Mouse (Mus musculus) limb, embryonic 14.5 days (tissue): ENCODE measurements around the gene Hoxc5. TPM values are rescaled to one million over a fixed set of nuclear protein-coding genes. Genes with fewer than 3 reads are reported as not detected.

Experiments
- ATAC-seq: fragments of 200-750 bp; cut with Nextera tagmentation; 2 replicates; pipeline ENCODE4 v1.8.0; 2017; ENCODE audit warnings: low read depth, moderate number of reproducible peaks, moderate TSS enrichment; ENCODE audit not compliant: low FRiP score
- DNase-seq: peaks from one replicate; pipeline ENCODE4 v3.0.0-alpha.2; 2015; ENCODE audit warnings: low spot score
- H3K27ac ChIP-seq: fragments of 300-500 bp; sonication (generic); replicated peaks from 2 replicates; pipeline ENCODE4 v1.5.1; 2014; ENCODE audit warnings: low read depth, mild to moderate bottlenecking, low read length, moderate library complexity, mixed read lengths
- H3K27me3 ChIP-seq: fragments of 300-500 bp; sonication (generic); 2 replicates; pipeline ENCODE4 v1.6.1; 2014; ENCODE audit warnings: low read length, mixed read lengths; ENCODE audit not compliant: control insufficient read depth, insufficient read depth
- H3K36me3 ChIP-seq: fragments of 300-500 bp; sonication (generic); 2 replicates; pipeline ENCODE4 v1.6.1; 2014; ENCODE audit warnings: mild to moderate bottlenecking, low read length, moderate library complexity, mixed read lengths; ENCODE audit not compliant: control insufficient read depth, insufficient read depth
- H3K4me1 ChIP-seq: fragments of 300-500 bp; sonication (generic); 2 replicates; pipeline ENCODE4 v1.6.1; 2014; ENCODE audit warnings: antibody characterized with exemption, low read length, mixed read lengths; ENCODE audit not compliant: control insufficient read depth, insufficient read depth
- H3K4me2 ChIP-seq: fragments of 300-500 bp; sonication (generic); replicated peaks from 2 replicates; pipeline ENCODE4 v1.6.1; 2014; ENCODE audit warnings: low read depth, mild to moderate bottlenecking, low read length, moderate library complexity; ENCODE audit not compliant: severe bottlenecking
- H3K4me3 ChIP-seq: fragments of 300-500 bp; sonication (generic); replicated peaks from 2 replicates; pipeline ENCODE4 v1.5.1; 2014; ENCODE audit warnings: low read length
- H3K9ac ChIP-seq: fragments of 300-500 bp; sonication (generic); 2 replicates; pipeline ENCODE4 v1.6.1; 2014; ENCODE audit warnings: mild to moderate bottlenecking, low read depth, low read length, moderate library complexity; ENCODE audit not compliant: severe bottlenecking
- H3K9me3 ChIP-seq: fragments of 300-500 bp; sonication (generic); 2 replicates; pipeline ENCODE4 v1.6.1; 2016; ENCODE audit warnings: low read length; ENCODE audit not compliant: control insufficient read depth
- POLR2A ChIP-seq: fragments of 200-500 bp; IDR thresholded peaks from 2 replicates; pipeline ENCODE4 v1.8.0; 2012; ENCODE audit warnings: inconsistent platforms, mild to moderate bottlenecking, moderate library complexity, borderline replicate concordance; ENCODE audit not compliant: insufficient read depth, insufficient read length; ENCODE audit errors: extremely low read depth
- WGBS: fragments of 180-500 bp; shearing (Covaris S2); extraction: QIAGEN DNeasy Blood & Tissue Kit; methylation state at CpG from one replicate; pipeline ENCODE4 v1.1.7; 2014; 5-methylcytosine and 5-hydroxymethylcytosine counted together
- polyA plus RNA-seq, 2 experiments: library from polyadenylated mRNA; depleted of rRNA in 1 of 2; stranded (reverse) in 1 of 2; unstranded in 1 of 2; fragments of >200 nt; fragmentation: Nextera tagmentation in 1 of 2; extraction: Ambion mirVana in 1 of 2; gene quantifications; 2 replicates each; pipeline versions ENCODE4 v1.2.1 to v1.2.3; 2012 to 2014

Gene Hoxc5
- polyA plus RNA-seq, 2 experiments: 3.5 to 9.0 TPM

- Histone ChIP-seq H3K27me3 (peaks cover 96% of the 10 kb centered on the region), H3K4me3 (peak overlapping the region; percentile 34), H3K27ac (no peak overlapping the region), H3K36me3 (no peaks in the 10 kb centered on the region), H3K4me2 (peak overlapping the region; percentile 53), H3K9ac (peak overlapping the region; percentile 60), H3K9me3 (no peaks in the 10 kb centered on the region), H3K4me1 (peaks cover 5% of the 10 kb centered on the region)
- 0 out of 2 replicates have a peak, but pooled peaks have one; percentile 9 for TF ChIP-seq POLR2A
- under 1% methylated on average over 42 of the region's 53 CpGs for WGBS
- DNase-seq (no peak), ATAC-seq (no peak)
Measured at GRCm38 (mm10) chr15:102942739-102943467, 24.3 kb upstream of the Hoxc5 start.

DNA sequence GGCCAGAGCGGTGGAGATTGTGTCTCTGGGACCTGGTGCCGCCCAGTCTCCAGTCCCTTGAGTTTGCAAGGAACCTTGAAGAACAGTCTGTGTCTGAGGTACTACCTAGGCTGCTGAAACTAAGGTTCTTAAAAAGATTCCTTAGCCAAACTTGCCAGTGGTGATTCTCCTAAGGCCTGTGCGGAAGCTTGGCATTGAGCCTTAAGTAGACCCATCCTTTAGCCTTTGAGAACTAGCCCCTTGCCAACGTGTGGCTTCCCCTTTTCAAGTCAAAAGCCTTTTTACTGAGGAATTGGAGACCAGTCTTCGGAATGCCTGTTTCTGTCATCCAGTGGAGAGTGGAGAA lies 23.8 kb upstream of the Hoxc5 start:
- ATAC-seq (no peak), DNase-seq (no peak)
- Histone ChIP-seq H3K4me1 (peaks cover 5% of the 10 kb centered on the region), H3K4me3 (peak overlapping the region; percentile 34), H3K36me3 (no peaks in the 10 kb centered on the region), H3K9ac (peak overlapping the region; percentile 60), H3K27me3 (peaks cover 96% of the 10 kb centered on the region), H3K4me2 (peak overlapping the region; percentile 53), H3K27ac (no peak overlapping the region), H3K9me3 (no peaks in the 10 kb centered on the region)
- 9% methylated on average over 5 of the region's 5 CpGs for WGBS
- no peak for TF ChIP-seq POLR2A

- H3K9me3 ChIP-seq: no peaks in the 10 kb centered on the region
- no peak overlapping the region; the same call in 1 of the 2 replicates for H3K9ac ChIP-seq
- 11% methylated on average over 22 of the region's 22 CpGs for WGBS
- no peak for ATAC-seq
- H3K4me2 ChIP-seq: peak overlapping the region; percentile 21
- no peak overlapping the region; the same call in 1 of the 2 replicates for H3K4me3 ChIP-seq
- H3K27ac ChIP-seq: no peak overlapping the region
- no peaks in the 10 kb centered on the region for H3K36me3 ChIP-seq
- no peaks in the 10 kb centered on the region for H3K4me1 ChIP-seq
- H3K27me3 ChIP-seq: peaks cover 96% of the 10 kb centered on the region
- TF ChIP-seq POLR2A: no peak
- no peak for DNase-seq
Measured at GRCm38 (mm10) chr15:102945185-102946077, 21.8 kb upstream of the Hoxc5 start.

- peak overlapping the region; percentile 8 for H3K4me2 ChIP-seq
- H3K9ac ChIP-seq: no peak overlapping the region
- no peak for DNase-seq
- peak overlapping the region; percentile 15; the same call in 1 of the 2 replicates for H3K27ac ChIP-seq
- TF ChIP-seq POLR2A: no peak
- H3K36me3 ChIP-seq: no peaks in the 10 kb centered on the region
- peaks cover 90% of the 10 kb centered on the region for H3K27me3 ChIP-seq
- peak overlapping the region; percentile 13; the same call in 1 of the 2 replicates for H3K4me3 ChIP-seq
- H3K4me1 ChIP-seq: no peaks in the 10 kb centered on the region
- no peak for ATAC-seq
- 2% methylated on average over 9 of the region's 9 CpGs for WGBS
- H3K9me3 ChIP-seq: no peaks in the 10 kb centered on the region
Measured at GRCm38 (mm10) chr15:102947276-102947675, 20.0 kb upstream of the Hoxc5 start.

GRCm38 (mm10) chr15:102948842-102949241 lies 18.4 kb upstream of the Hoxc5 start:
- no peaks in the 10 kb centered on the region for H3K4me1 ChIP-seq
- ATAC-seq (no peak), DNase-seq (no peak)
- peak overlapping the region; percentile 8; the same call in 1 of the 2 replicates for H3K4me2 ChIP-seq
- no peaks in the 10 kb centered on the region for H3K36me3 ChIP-seq
- H3K4me3 ChIP-seq: no peak overlapping the region
- WGBS: 24% methylated on average over 2 of the region's 2 CpGs
- no peaks in the 10 kb centered on the region for H3K9me3 ChIP-seq
- peaks cover 89% of the 10 kb centered on the region for H3K27me3 ChIP-seq
- TF ChIP-seq POLR2A: no peak
- H3K9ac ChIP-seq: no peak overlapping the region
- H3K27ac ChIP-seq: no peak overlapping the region
